Mouse (Mus musculus): ENCODE data around the gene Syt9.

Syt9 gene

GRCm38 (mm10) chr7:107370232-107371125, at the start of gene Syt9:
Gene Syt9 (plus strand): TSS chr7:107370728.
- TF ChIP-seq GATA4 (IDR thresholded peaks at IDR 0.05; ENCODE audit: insufficient replicate concordance, low read length), result no peak

- TF ChIP-seq GATA4 (IDR thresholded peaks at IDR 0.05; ENCODE audit: insufficient replicate concordance, low read length), result no peak
These were observed 31.5 kb upstream of the Syt9 start for GRCm38 (mm10) chr7:107339013-107339412.

GRCm38 (mm10) chr7:107339560-107340057, 30.9 kb upstream of the Syt9 start:
- TF ChIP-seq GATA4 (IDR thresholded peaks at IDR 0.05; ENCODE audit: insufficient replicate concordance, low read length), result no peak

- TF ChIP-seq GATA4 (IDR thresholded peaks at IDR 0.05; ENCODE audit: insufficient replicate concordance, low read length), result no peak
These were observed 30.3 kb upstream of the Syt9 start for GRCm38 (mm10) chr7:107340221-107340620.

GRCm38 (mm10) chr7:107341519-107342190, 28.9 kb upstream of the Syt9 start:
- TF ChIP-seq GATA4 (IDR thresholded peaks at IDR 0.05; ENCODE audit: insufficient replicate concordance, low read length), result no peak

- TF ChIP-seq GATA4 (IDR thresholded peaks at IDR 0.05; ENCODE audit: insufficient replicate concordance, low read length), result no peak
These were observed 21.3 kb upstream of the Syt9 start for GRCm38 (mm10) chr7:107349201-107349600.

- no peak for TF ChIP-seq GATA4 (IDR thresholded peaks at IDR 0.05; ENCODE audit: insufficient replicate concordance, low read length)
These were observed 8.4 kb upstream of the Syt9 start for GRCm38 (mm10) chr7:107362153-107362552.

- TF ChIP-seq GATA4 (IDR thresholded peaks at IDR 0.05; ENCODE audit: insufficient replicate concordance, low read length), result no peak
These were observed 7.9 kb upstream of the Syt9 start for GRCm38 (mm10) chr7:107362634-107363033.

- no peak for TF ChIP-seq GATA4 (IDR thresholded peaks at IDR 0.05; ENCODE audit: insufficient replicate concordance, low read length)
These were observed 795 bp downstream of the Syt9 start for GRCm38 (mm10) chr7:107371126-107371920.

GRCm38 (mm10) chr7:107380562-107380961, 10.0 kb downstream of the Syt9 start:
- TF ChIP-seq GATA4 (IDR thresholded peaks at IDR 0.05; ENCODE audit: insufficient replicate concordance, low read length), result no peak

- no peak for TF ChIP-seq GATA4 (IDR thresholded peaks at IDR 0.05; ENCODE audit: insufficient replicate concordance, low read length)
These were observed 19.1 kb downstream of the Syt9 start for GRCm38 (mm10) chr7:107389604-107390003.

- no peak for TF ChIP-seq GATA4 (IDR thresholded peaks at IDR 0.05; ENCODE audit: insufficient replicate concordance, low read length)
These were observed 22.2 kb downstream of the Syt9 start for GRCm38 (mm10) chr7:107392749-107393148.

- no peak for TF ChIP-seq GATA4 (IDR thresholded peaks at IDR 0.05; ENCODE audit: insufficient replicate concordance, low read length)
These were observed 29.7 kb downstream of the Syt9 start for GRCm38 (mm10) chr7:107400061-107400799.

- TF ChIP-seq GATA4 (IDR thresholded peaks at IDR 0.05; ENCODE audit: insufficient replicate concordance, low read length), result no peak
These were observed 32.7 kb downstream of the Syt9 start for GRCm38 (mm10) chr7:107403261-107403660.

GRCm38 (mm10) chr7:107414928-107415327, 44.4 kb downstream of the Syt9 start:
- TF ChIP-seq GATA4 (IDR thresholded peaks at IDR 0.05; ENCODE audit: insufficient replicate concordance, low read length), result no peak

Data from liver, adult (tissue).